Comparison of ENCODE assay signal across 12 mouse cellular contexts in genomic region chr5:144247906-144248585, GRCm38 (mm10). TPM values are rescaled to one million over a fixed set of nuclear protein-coding genes. Genes with fewer than 3 reads are reported as not detected.
DNase-seq lines count a peak whose midpoint lies in the region; ATAC-seq lines count a peak whose summit lies in the region.
"Had no signal": no experiment of that assay in that cellular context is flagged by ENCODE, and none has a peak within 500 bp of the region (broad histone marks: within the 10 kb centered on the region; RNA-seq: fewer than 3 reads in every experiment).

No protein-coding gene starts in this region.

- no peaks in the 10 kb centered on the region for H3K27me3 ChIP-seq in embryonic facial prominence, embryonic 12.5 days
- no peaks in the 10 kb centered on the region for H3K27me3 ChIP-seq in embryonic facial prominence, embryonic 10.5 days (replicated peaks; ENCODE audit: low read depth, poor library complexity, severe bottlenecking)
- H3K27me3 ChIP-seq in hindbrain, embryonic 13.5 days = no peaks in the 10 kb centered on the region
- H3K27me3 ChIP-seq in forebrain, embryonic 10.5 days (ENCODE audit: poor library complexity, severe bottlenecking) = no peaks in the 10 kb centered on the region

- H3K4me3 ChIP-seq in embryonic facial prominence, embryonic 12.5 days = no peak overlapping the region
- H3K4me3 ChIP-seq in embryonic facial prominence, embryonic 10.5 days = no peak overlapping the region
- no peak overlapping the region for H3K4me3 ChIP-seq in hindbrain, embryonic 13.5 days
- no peak overlapping the region for H3K4me3 ChIP-seq in forebrain, embryonic 10.5 days
- H3K4me3 ChIP-seq: myocyte had no signal

- H3K9me3 ChIP-seq in embryonic facial prominence, embryonic 12.5 days = 0 out of 2 replicates have a peak, but pooled peaks cover 4% of the 10 kb centered on the region
- H3K9me3 ChIP-seq in embryonic facial prominence, embryonic 10.5 days = peaks cover 8% of the 10 kb centered on the region; the same call in 1 of the 2 replicates
- 0 out of 2 replicates have a peak, but pooled peaks cover 4% of the 10 kb centered on the region for H3K9me3 ChIP-seq in hindbrain, embryonic 13.5 days
- peaks cover 10% of the 10 kb centered on the region for H3K9me3 ChIP-seq in forebrain, embryonic 10.5 days

- ATAC-seq in embryonic facial prominence, embryonic 12.5 days (ENCODE audit: insufficient number of reproducible peaks, insufficient read depth, low FRiP score, low TSS enrichment) = no peak
- no peak for ATAC-seq in hindbrain, embryonic 13.5 days (ENCODE audit: low FRiP score)

- peak overlapping the region; percentile 14; the same call in 1 of the 2 replicates for H3K27ac ChIP-seq in embryonic facial prominence, embryonic 12.5 days
- no peak overlapping the region for H3K27ac ChIP-seq in embryonic facial prominence, embryonic 10.5 days (replicated peaks)
- no peak overlapping the region for H3K27ac ChIP-seq in hindbrain, embryonic 13.5 days
- H3K27ac ChIP-seq in forebrain, embryonic 10.5 days = no peak overlapping the region

- H3K4me1 ChIP-seq in embryonic facial prominence, embryonic 12.5 days = no peaks in the 10 kb centered on the region
- no peaks in the 10 kb centered on the region; the same call in 1 of the 2 replicates for H3K4me1 ChIP-seq in embryonic facial prominence, embryonic 10.5 days
- no peaks in the 10 kb centered on the region for H3K4me1 ChIP-seq in hindbrain, embryonic 13.5 days (replicated peaks)
- H3K4me1 ChIP-seq in forebrain, embryonic 10.5 days = no peaks in the 10 kb centered on the region

- DNase-seq in embryonic facial prominence, embryonic 10.5 days (ENCODE audit: low spot score) = no peak
- DNase-seq in urinary bladder, postnatal 36 days (ENCODE audit: low spot score in 2 of 2) = peak; percentile 29 to 48
- no peak for DNase-seq in urinary bladder, postnatal 4 days (ENCODE audit: low spot score in 2 of 2)
- DNase-seq in lung, postnatal 25 days (ENCODE audit: low spot score) = peak; percentile 90
- no peak for DNase-seq in kidney, postnatal 4 days
- DNase-seq in forebrain, embryonic 10.5 days (ENCODE audit: extremely low spot score, low spot score) = no peak
- DNase-seq: cerebellum, postnatal 36 days; kidney, adult 8-10 months had no signal

- H3K9ac ChIP-seq in embryonic facial prominence, embryonic 12.5 days = no peak overlapping the region
- H3K9ac ChIP-seq in hindbrain, embryonic 13.5 days = no peak overlapping the region

- H3K4me2 ChIP-seq in embryonic facial prominence, embryonic 12.5 days (replicated peaks) = no peak overlapping the region
- no peak overlapping the region for H3K4me2 ChIP-seq in hindbrain, embryonic 13.5 days

- H3K36me3 ChIP-seq in embryonic facial prominence, embryonic 12.5 days = no peaks in the 10 kb centered on the region
- H3K36me3 ChIP-seq in embryonic facial prominence, embryonic 10.5 days (replicated peaks) = 0 out of 2 replicates have a peak, but pooled peaks cover 3% of the 10 kb centered on the region
- H3K36me3 ChIP-seq in hindbrain, embryonic 13.5 days = no peaks in the 10 kb centered on the region
- H3K36me3 ChIP-seq in forebrain, embryonic 10.5 days (replicated peaks) = no peaks in the 10 kb centered on the region

- 63% methylated on average over 10 of the region's 10 CpGs for WGBS in embryonic facial prominence, embryonic 12.5 days
- WGBS in embryonic facial prominence, embryonic 10.5 days = 82% methylated on average over 10 of the region's 10 CpGs
- WGBS in hindbrain, embryonic 13.5 days = 87% methylated on average over 10 of the region's 10 CpGs
- WGBS in forebrain, embryonic 10.5 days = 88% methylated on average over 10 of the region's 10 CpGs

RNA-seq across cellular contexts. Expression of gene Bri3, which starts 3.8 kb away (rescaled TPM):
- polyA plus RNA-seq in embryonic facial prominence, embryonic 12.5 days (2016; fragmentation: Nextera tagmentation; extraction: Ambion mirVana) = 141 and 143 TPM in 2 replicates
- polyA plus RNA-seq in embryonic facial prominence, embryonic 10.5 days (2016; fragmentation: Nextera tagmentation; extraction: Ambion mirVana) = 119 and 124 TPM in 2 replicates
- polyA plus RNA-seq in hindbrain, embryonic 13.5 days (2015; fragmentation: Nextera tagmentation; extraction: Ambion mirVana) = 116 and 125 TPM in 2 replicates
- polyA plus RNA-seq in forebrain, embryonic 10.5 days (2016; fragmentation: Nextera tagmentation; extraction: Ambion mirVana) = 113 and 119 TPM in 2 replicates

RNA-seq across cellular contexts. Expression of gene Tecpr1, which starts 24.6 kb away (rescaled TPM):
- polyA plus RNA-seq in embryonic facial prominence, embryonic 12.5 days (2016; fragmentation: Nextera tagmentation; extraction: Ambion mirVana) = 27.4 and 30.7 TPM in 2 replicates
- 19.3 and 21.1 TPM in 2 replicates for polyA plus RNA-seq in embryonic facial prominence, embryonic 10.5 days (2016; fragmentation: Nextera tagmentation; extraction: Ambion mirVana)
- 41.5 and 42.1 TPM in 2 replicates for polyA plus RNA-seq in hindbrain, embryonic 13.5 days (2015; fragmentation: Nextera tagmentation; extraction: Ambion mirVana)
- polyA plus RNA-seq in forebrain, embryonic 10.5 days (2016; fragmentation: Nextera tagmentation; extraction: Ambion mirVana) = 18.1 and 19.9 TPM in 2 replicates

RNA-seq across cellular contexts. Expression of gene Bhlha15, which starts 58.0 kb away (rescaled TPM):
- 0.08 and 0.10 TPM in 2 replicates for polyA plus RNA-seq in embryonic facial prominence, embryonic 12.5 days (2016; fragmentation: Nextera tagmentation; extraction: Ambion mirVana)
- 0.16 and 0.35 TPM in 2 replicates for polyA plus RNA-seq in embryonic facial prominence, embryonic 10.5 days (2016; fragmentation: Nextera tagmentation; extraction: Ambion mirVana)
- polyA plus RNA-seq in hindbrain, embryonic 13.5 days (2015; fragmentation: Nextera tagmentation; extraction: Ambion mirVana) = 0.14 and 0.17 TPM in 2 replicates
- 0.12 and 0.23 TPM in 2 replicates for polyA plus RNA-seq in forebrain, embryonic 10.5 days (2016; fragmentation: Nextera tagmentation; extraction: Ambion mirVana)
- polyA plus RNA-seq: C2C12 had no signal

Comparison
In these comparisons a context has a peak if more than half of its experiments do, and no peak if none do; other contexts are left out.
1. DNase-seq: peak in urinary bladder, postnatal 36 days (2 of 2) and lung, postnatal 25 days (single experiment); none in embryonic facial prominence, embryonic 10.5 days (single experiment), urinary bladder, postnatal 4 days (0 of 2), kidney, postnatal 4 days (0 of 2) and forebrain, embryonic 10.5 days (single experiment).